Mouse (Mus musculus): ENCODE results near the gene Cdca4. TPM values are rescaled to one million over a fixed set of nuclear protein-coding genes. Genes with fewer than 3 reads are reported as not detected.
A peak's percentile ranks its signal among the peaks of the same experiment; 100 is the strongest.

The Cdca4 gene
- polyA plus RNA-seq (2014; fragmentation: Nextera tagmentation; extraction: Ambion mirVana) = 180 and 189 TPM in 2 replicates

- H3K4me3 ChIP-seq (ENCODE audit: low read depth, low read length) = peak within 1 kb of the TSS; percentile 92
- H3K36me3 ChIP-seq (ENCODE audit: control insufficient read depth, insufficient read depth, low read length) = peaks cover 14% of the 10 kb centered on the region; the same call in 1 of the 2 replicates
- DNase-seq (ENCODE audit: low spot score) (peak; percentile 99), ATAC-seq (ENCODE audit: insufficient number of reproducible peaks, low FRiP score, low TSS enrichment, low read depth) (peak; percentile 96)
- peak within 1 kb of the TSS; percentile 85 for H3K27ac ChIP-seq (replicated peaks; ENCODE audit: low read depth, low read length)
- peak within 1 kb of the TSS; percentile 97 for H3K9ac ChIP-seq (ENCODE audit: low read length)
- no peaks in the 10 kb centered on the region for H3K27me3 ChIP-seq (ENCODE audit: control insufficient read depth, insufficient read depth, low read length)
- H3K4me2 ChIP-seq (ENCODE audit: low read depth, severe bottlenecking) = peak within 1 kb of the TSS; percentile 78
- no peaks in the 10 kb centered on the region for H3K9me3 ChIP-seq (ENCODE audit: control insufficient read depth, low read length)
- WGBS = under 1% methylated on average over 62 of the region's 72 CpGs
- H3K4me1 ChIP-seq (ENCODE audit: control insufficient read depth, insufficient read depth, low read length) = peaks cover 21% of the 10 kb centered on the region
These were observed at the start of gene Cdca4 for GRCm38 (mm10) chr12:112829244-112829864. Gene Cdca4 (minus strand): TSS chr12:112829423.

- ATAC-seq (ENCODE audit: insufficient number of reproducible peaks, low FRiP score, low TSS enrichment, low read depth) (peak; percentile 22; the same call in 1 of the 2 replicates), DNase-seq (ENCODE audit: low spot score) (peak; percentile 67)
- H3K4me1 ChIP-seq (ENCODE audit: control insufficient read depth, insufficient read depth, low read length) = peaks cover 19% of the 10 kb centered on the region
- H3K27me3 ChIP-seq (ENCODE audit: control insufficient read depth, insufficient read depth, low read length) = peaks cover 55% of the 10 kb centered on the region
- no peaks in the 10 kb centered on the region for H3K36me3 ChIP-seq (ENCODE audit: control insufficient read depth, insufficient read depth, low read length)
- under 1% methylated on average over 34 of the region's 37 CpGs for WGBS
- H3K4me2 ChIP-seq (ENCODE audit: low read depth, severe bottlenecking) = peak overlapping the region; percentile 66
- no peak overlapping the region for H3K27ac ChIP-seq (replicated peaks; ENCODE audit: low read depth, low read length)
- no peaks in the 10 kb centered on the region for H3K9me3 ChIP-seq (ENCODE audit: control insufficient read depth, low read length)
- peak overlapping the region; percentile 44; the same call in 1 of the 2 replicates for H3K9ac ChIP-seq (ENCODE audit: low read length)
- peak overlapping the region; percentile 39 for H3K4me3 ChIP-seq (ENCODE audit: low read depth, low read length)
These were observed 48.4 kb upstream of the Cdca4 start for GRCm38 (mm10) chr12:112877607-112878020.

GRCm38 (mm10) chr12:112877073-112877576, 47.9 kb upstream of the Cdca4 start:
- H3K4me1 ChIP-seq (ENCODE audit: control insufficient read depth, insufficient read depth, low read length) = peaks cover 19% of the 10 kb centered on the region
- H3K27ac ChIP-seq (replicated peaks; ENCODE audit: low read depth, low read length) = no peak overlapping the region
- peak overlapping the region; percentile 44; the same call in 1 of the 2 replicates for H3K9ac ChIP-seq (ENCODE audit: low read length)
- H3K4me3 ChIP-seq (ENCODE audit: low read depth, low read length) = peak overlapping the region; percentile 39
- peak overlapping the region; percentile 66 for H3K4me2 ChIP-seq (ENCODE audit: low read depth, severe bottlenecking)
- H3K36me3 ChIP-seq (ENCODE audit: control insufficient read depth, insufficient read depth, low read length) = no peaks in the 10 kb centered on the region
- no peaks in the 10 kb centered on the region for H3K9me3 ChIP-seq (ENCODE audit: control insufficient read depth, low read length)
- no peak for ATAC-seq (ENCODE audit: insufficient number of reproducible peaks, low FRiP score, low TSS enrichment, low read depth)
- 3% methylated on average over 17 of the region's 17 CpGs for WGBS
- H3K27me3 ChIP-seq (ENCODE audit: control insufficient read depth, insufficient read depth, low read length) = peaks cover 55% of the 10 kb centered on the region
- peak; percentile 56 for DNase-seq (ENCODE audit: low spot score)

GRCm38 (mm10) chr12:112876332-112877072, 47.3 kb upstream of the Cdca4 start:
- ATAC-seq (ENCODE audit: insufficient number of reproducible peaks, low FRiP score, low TSS enrichment, low read depth) = no peak
- Histone ChIP-seq H3K4me3 (ENCODE audit: low read depth, low read length) (peak overlapping the region; percentile 10; the same call in 1 of the 2 replicates), H3K36me3 (ENCODE audit: control insufficient read depth, insufficient read depth, low read length) (no peaks in the 10 kb centered on the region), H3K9ac (ENCODE audit: low read length) (no peak overlapping the region), H3K27ac (replicated peaks; ENCODE audit: low read depth, low read length) (no peak overlapping the region), H3K4me2 (ENCODE audit: low read depth, severe bottlenecking) (peak overlapping the region; percentile 34), H3K4me1 (ENCODE audit: control insufficient read depth, insufficient read depth, low read length) (peaks cover 19% of the 10 kb centered on the region), H3K27me3 (ENCODE audit: control insufficient read depth, insufficient read depth, low read length) (peaks cover 55% of the 10 kb centered on the region), H3K9me3 (ENCODE audit: control insufficient read depth, low read length) (no peaks in the 10 kb centered on the region)
- WGBS = 5% methylated on average over 28 of the region's 28 CpGs
- peak; percentile 64 for DNase-seq (ENCODE audit: low spot score)

- no peak overlapping the region for H3K4me3 ChIP-seq (ENCODE audit: low read depth, low read length)
- H3K9ac ChIP-seq (ENCODE audit: low read length) = no peak overlapping the region
- ATAC-seq (ENCODE audit: insufficient number of reproducible peaks, low FRiP score, low TSS enrichment, low read depth) (0 out of 2 replicates have a peak, but pooled peaks have one; percentile 18), DNase-seq (ENCODE audit: low spot score) (peak; percentile 93)
- H3K4me1 ChIP-seq (ENCODE audit: control insufficient read depth, insufficient read depth, low read length) = peaks cover 19% of the 10 kb centered on the region
- H3K9me3 ChIP-seq (ENCODE audit: control insufficient read depth, low read length) = no peaks in the 10 kb centered on the region
- H3K36me3 ChIP-seq (ENCODE audit: control insufficient read depth, insufficient read depth, low read length) = no peaks in the 10 kb centered on the region
- WGBS = 22% methylated on average over 16 of the region's 16 CpGs
- H3K4me2 ChIP-seq (ENCODE audit: low read depth, severe bottlenecking) = no peak overlapping the region
- no peak overlapping the region for H3K27ac ChIP-seq (replicated peaks; ENCODE audit: low read depth, low read length)
- peaks cover 55% of the 10 kb centered on the region for H3K27me3 ChIP-seq (ENCODE audit: control insufficient read depth, insufficient read depth, low read length)
These were observed 46.2 kb upstream of the Cdca4 start for GRCm38 (mm10) chr12:112875225-112876013.

- Histone ChIP-seq H3K27me3 (ENCODE audit: control insufficient read depth, insufficient read depth, low read length) (peaks cover 55% of the 10 kb centered on the region), H3K36me3 (ENCODE audit: control insufficient read depth, insufficient read depth, low read length) (no peaks in the 10 kb centered on the region), H3K9ac (ENCODE audit: low read length) (peak overlapping the region; percentile 17; the same call in 1 of the 2 replicates), H3K27ac (replicated peaks; ENCODE audit: low read depth, low read length) (0 out of 2 replicates have a peak overlapping the region, but pooled peaks have one; percentile 51), H3K4me1 (ENCODE audit: control insufficient read depth, insufficient read depth, low read length) (peaks cover 22% of the 10 kb centered on the region), H3K4me3 (ENCODE audit: low read depth, low read length) (peak overlapping the region; percentile 7; the same call in 1 of the 2 replicates), H3K9me3 (ENCODE audit: control insufficient read depth, low read length) (no peaks in the 10 kb centered on the region), H3K4me2 (ENCODE audit: low read depth, severe bottlenecking) (peak overlapping the region; percentile 28)
- 11% methylated on average over 22 of the region's 22 CpGs for WGBS
- DNase-seq (ENCODE audit: low spot score) = peak; percentile 42
- no peak for ATAC-seq (ENCODE audit: insufficient number of reproducible peaks, low FRiP score, low TSS enrichment, low read depth)
These were observed 45.0 kb upstream of the Cdca4 start for GRCm38 (mm10) chr12:112874199-112874598.

GRCm38 (mm10) chr12:112873452-112874190, 44.4 kb upstream of the Cdca4 start:
- Histone ChIP-seq H3K4me2 (ENCODE audit: low read depth, severe bottlenecking) (peak overlapping the region; percentile 28), H3K9me3 (ENCODE audit: control insufficient read depth, low read length) (no peaks in the 10 kb centered on the region), H3K4me1 (ENCODE audit: control insufficient read depth, insufficient read depth, low read length) (peaks cover 22% of the 10 kb centered on the region), H3K9ac (ENCODE audit: low read length) (peak overlapping the region; percentile 17; the same call in 1 of the 2 replicates), H3K27ac (replicated peaks; ENCODE audit: low read depth, low read length) (0 out of 2 replicates have a peak overlapping the region, but pooled peaks have one; percentile 51), H3K4me3 (ENCODE audit: low read depth, low read length) (peak overlapping the region; percentile 7; the same call in 1 of the 2 replicates), H3K36me3 (ENCODE audit: control insufficient read depth, insufficient read depth, low read length) (no peaks in the 10 kb centered on the region), H3K27me3 (ENCODE audit: control insufficient read depth, insufficient read depth, low read length) (peaks cover 51% of the 10 kb centered on the region)
- peak; percentile 78 for DNase-seq (ENCODE audit: low spot score)
- WGBS = 24% methylated on average over 18 of the region's 18 CpGs
- peak; percentile 11; the same call in 1 of the 2 replicates for ATAC-seq (ENCODE audit: insufficient number of reproducible peaks, low FRiP score, low TSS enrichment, low read depth)

All from limb, embryonic 11.5 days (tissue).